Mouse (Mus musculus) spleen, postnatal 10 days (tissue): ENCODE measurements around the gene Eefsec.
A peak's percentile ranks its signal among the peaks of the same experiment; 100 is the strongest.

Source experiments
- DNase-seq, 2 experiments: peaks; one replicate each; pipeline ENCODE4 v3.0.0; 2021 to 2022; ENCODE audit warnings: low spot score in 2 of 2

Gene Eefsec

DNA sequence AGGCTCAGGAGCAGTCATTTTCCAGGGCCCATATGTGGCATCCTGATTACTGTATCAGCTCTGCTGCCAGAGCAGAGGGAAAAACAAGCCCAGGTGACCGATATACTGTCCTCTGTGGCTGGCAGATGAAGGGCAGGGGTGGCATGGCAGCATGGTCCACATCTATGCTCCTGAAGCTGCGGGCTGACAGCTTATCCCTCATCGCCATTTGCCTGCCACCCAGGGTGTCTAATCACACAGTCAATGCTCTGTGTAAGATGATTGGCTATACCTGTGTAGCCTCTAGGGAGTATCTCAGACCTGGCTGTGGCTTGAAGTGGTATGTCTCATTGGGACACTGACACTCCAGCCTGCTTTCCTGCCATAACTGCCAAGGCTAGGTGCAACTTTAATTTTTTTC, 180.3 kb downstream of the Eefsec start:
- DNase-seq = no peak

DNA sequence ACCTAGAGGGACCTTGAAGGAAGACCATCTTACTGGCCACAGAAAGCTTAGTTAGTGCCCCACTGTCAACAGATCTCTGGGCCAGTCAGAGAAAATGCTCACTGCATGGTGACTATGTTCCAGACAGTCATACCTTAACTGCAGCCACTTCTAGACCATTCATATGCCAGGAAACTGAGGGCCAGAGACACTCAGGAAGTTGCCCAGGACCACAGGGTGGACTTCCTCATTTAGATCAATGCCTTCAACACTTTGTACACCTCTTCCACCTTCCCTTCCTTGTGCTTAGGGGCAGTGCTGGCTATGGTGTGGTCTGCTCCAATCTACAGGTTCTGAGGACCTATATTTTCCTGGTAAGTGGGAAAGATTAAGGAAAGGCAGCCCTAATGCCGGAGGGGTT, 181.0 kb downstream of the Eefsec start:
- DNase-seq = no peak

DNA sequence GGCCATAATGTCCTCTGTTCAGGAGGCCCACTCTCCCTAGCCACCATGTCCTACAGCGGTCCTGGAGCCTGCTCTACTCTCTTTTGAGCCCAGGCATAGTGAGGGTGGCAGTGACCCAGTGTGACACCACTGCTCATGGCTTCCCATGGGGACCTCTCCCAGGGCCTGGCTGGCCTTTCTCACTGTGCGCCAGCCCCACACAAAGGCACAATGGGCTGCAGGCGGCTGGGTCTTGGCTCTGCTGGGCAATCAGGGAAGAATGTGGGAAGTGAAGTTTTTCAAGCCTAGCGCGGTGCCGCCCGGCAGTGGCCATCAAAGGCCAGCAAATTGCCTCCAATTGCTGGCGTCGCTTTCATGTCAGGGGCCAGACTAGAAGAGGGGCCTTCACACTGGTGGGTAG, 184.2 kb downstream of the Eefsec start:
- DNase-seq = no peak

DNA sequence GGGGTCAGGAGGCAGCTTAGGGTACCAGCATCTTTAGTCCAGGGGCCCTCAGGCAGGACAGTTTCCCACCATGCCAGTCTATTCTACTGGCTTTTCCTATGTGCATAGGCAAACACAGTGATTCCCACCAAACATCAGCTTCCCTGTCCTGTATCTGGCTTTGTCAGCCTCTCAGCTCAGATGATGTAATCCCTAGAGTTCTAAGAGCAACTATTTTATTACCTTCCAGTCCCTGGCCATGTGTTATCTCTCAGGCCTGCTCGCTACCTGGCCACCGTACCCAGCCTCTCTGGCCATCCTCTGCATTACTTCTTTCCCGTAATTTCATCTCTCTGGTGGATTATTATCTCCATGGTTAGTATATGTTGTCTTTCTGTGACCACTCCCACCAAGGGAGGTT, 185.7 kb downstream of the Eefsec start:
- no peak for DNase-seq

DNA sequence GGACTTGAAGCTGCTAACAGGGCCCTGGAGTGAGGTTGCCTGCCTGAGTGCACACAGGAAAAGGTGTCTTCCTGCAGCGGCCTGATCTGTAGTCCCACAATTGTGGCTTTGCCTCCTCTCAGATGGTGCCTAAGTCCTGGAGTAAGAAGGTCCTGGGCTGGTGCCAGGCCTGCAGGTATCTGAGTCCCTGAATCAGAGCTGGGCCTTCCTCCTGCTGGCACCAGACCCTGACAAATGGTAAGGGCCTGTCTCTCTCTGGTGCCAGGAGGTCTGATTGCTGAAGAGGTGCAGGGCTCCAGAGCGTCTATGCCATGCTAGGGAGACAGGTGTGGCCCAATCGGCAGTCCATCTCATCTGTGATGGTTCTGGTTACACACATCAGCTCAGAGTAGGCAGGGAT, 186.7 kb downstream of the Eefsec start:
- DNase-seq = no peak

DNA sequence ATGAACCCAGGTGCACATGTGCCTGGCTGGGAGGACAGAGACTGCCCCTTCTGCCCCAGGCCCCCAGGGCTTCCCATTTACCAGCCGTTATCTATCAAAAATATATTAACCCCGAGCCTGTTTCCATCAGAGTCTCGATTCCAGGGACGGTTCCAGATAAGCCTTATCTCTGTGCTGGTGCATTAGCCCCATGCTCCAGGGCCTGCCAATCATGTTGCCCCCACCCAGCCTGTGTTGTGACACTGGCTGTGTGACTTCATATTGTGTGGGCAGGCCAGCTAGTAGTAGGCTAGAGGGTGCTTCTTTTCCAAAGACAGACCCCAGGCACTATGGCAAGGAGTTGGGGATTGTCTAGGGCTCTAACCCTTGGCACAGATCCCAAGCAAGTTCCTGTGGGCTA, 190.9 kb downstream of the Eefsec start:
- DNase-seq = no peak

DNA sequence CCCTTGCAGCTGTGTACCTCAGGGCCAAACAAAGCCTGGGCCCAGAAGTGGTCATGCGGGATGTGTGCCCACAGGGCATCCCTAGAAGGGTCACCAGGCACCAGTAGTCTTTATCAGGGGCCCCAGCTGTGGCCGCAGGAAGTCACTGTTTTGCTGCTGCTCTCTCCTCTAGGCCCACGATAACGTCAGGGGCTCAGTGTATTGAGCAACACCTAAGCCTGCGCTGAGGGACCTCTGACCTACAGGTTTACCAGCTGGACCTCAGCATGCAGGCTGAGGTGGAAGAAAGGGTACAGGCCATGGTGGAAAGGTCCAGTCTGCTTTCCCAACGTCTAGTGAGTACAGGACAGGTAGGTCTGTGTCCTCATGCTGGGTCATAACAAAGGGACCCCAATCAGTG, 192.3 kb downstream of the Eefsec start:
- DNase-seq = no peak

DNA sequence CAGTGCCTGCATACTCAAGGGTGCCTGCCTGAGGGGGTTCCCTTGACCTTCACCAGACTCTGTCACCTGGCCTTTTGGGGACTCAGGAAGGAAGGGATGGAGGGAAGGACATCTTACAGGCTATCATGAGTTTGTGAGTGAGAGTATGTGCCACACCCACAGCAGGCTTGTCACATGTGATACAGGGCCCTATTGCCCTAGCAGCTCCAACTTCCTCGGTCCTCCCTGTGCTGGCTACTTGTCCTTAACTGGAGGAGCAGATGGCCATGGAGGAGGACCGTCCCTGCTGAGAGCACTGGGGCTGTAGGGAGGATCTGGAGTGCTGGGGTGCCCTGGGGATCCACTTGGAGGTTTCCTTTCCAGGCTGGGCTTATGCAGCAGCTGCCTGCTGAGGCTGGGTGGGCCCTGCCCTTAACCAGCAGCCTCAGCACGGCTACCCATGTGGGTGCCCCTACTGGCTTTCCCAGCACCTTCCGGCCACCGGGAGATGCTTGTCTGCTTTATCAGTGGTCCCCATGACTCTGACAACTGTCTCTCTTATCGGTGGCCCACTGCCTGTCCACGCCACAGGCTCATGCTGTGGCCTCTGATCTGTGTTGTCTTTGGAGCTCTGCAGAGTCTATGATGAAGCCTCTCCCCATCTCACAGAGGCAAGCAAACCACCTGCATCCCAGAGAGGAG, 194.4 kb downstream of the Eefsec start:
- peak in 1 of 2 experiments; percentile 26 for DNase-seq

DNA sequence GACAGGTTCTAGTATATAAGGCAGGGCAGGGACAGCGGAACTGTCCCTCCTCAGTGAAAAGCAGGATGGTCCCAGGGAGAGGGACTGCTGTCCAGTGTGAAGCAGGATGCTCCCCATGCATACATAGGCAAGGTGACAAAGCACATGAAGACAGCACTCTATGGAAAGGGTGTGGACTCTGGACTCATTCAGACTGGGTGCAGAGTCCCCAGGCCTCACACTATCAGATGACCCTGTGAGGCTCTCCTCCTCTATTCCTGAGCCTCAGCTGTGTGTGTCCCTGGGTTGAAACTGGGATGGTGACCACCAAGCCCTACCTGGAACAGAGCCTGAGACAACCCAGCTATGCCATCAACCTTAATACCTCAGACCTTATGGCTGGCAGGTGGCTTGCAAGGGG, 194.9 kb downstream of the Eefsec start:
- no peak for DNase-seq

DNA sequence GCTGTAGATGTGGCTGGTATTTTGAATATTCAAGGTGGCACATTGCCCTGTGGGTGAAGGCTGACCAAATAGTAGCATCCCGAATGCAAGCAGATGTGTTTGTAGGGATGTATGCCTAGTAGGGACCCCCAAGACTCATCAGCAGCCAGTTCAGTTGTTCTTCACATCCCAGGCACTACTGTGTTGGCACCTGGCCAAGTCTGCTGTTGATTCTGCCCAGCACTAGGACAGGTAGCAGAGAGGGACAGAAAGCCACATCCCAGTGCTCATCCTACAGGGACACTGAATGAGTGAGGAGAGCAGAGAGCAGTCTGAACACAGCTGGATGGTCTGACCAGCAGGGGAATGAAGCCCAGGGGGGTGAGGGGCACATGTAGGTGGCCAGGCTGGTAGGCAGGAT, 197.1 kb downstream of the Eefsec start:
- peak in 1 of 2 experiments; percentile 33 for DNase-seq

DNA sequence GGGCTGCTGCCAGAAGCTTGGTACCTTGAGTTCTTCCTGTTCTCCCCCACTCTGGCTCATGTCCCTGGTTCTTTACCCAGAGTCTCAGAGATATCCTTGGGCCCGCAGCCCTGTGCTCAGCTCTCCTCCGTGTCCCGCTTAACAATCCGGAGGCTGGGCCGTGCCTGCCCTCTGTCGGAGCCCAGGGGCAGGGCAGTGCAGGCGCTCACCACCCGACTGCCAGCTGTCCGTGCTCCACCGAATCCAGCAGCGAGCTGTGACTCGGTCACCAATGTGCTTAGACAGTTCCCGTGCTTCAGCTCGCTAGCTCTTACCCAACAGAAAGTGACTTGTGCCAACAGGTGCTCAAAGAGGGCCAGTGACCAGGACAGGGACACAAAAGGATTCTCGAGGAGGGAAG, 203.7 kb downstream of the Eefsec start:
- peak in 1 of 2 experiments; percentile 54 for DNase-seq

DNA sequence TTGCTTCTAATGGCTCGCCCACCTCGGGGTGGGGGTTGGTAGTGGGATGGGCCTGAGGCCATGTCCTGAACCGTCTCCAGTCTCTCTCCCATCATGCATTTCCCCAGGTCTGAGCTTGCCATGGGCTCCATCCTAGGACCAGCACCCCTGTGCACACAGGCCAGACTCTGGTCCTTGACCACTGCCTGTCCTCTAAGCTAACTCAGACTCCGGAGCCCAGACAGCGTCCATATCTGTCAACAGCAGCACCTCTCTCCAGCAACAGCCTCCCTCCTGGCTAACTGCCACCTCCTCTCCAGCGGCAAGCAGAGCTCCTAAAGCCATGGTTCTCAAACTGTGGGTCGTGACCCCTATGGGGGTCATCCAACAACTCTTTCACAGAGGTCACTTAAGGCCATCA, 209.8 kb downstream of the Eefsec start:
- no peak for DNase-seq

DNA sequence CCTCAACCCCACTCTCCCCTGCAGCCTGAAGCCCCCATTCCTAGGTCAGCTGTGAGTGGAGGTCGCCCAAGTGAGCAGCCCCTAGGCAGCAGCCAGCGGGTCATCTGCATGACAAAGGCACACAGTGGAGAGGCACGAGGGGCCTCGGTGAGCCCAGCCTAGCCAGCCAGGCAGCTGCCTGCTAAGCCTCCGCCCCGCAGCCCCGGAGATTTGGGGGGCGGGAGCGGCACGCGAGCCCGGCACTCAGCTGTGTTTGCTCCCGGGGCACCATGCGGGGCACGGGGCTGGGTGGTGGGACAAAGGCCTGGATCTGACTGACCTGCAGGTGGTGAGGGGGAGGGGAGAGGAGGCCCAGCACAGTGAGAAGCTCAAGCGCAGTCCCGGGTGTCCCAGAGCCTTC, 210.4 kb downstream of the Eefsec start:
- no peak for DNase-seq

DNA sequence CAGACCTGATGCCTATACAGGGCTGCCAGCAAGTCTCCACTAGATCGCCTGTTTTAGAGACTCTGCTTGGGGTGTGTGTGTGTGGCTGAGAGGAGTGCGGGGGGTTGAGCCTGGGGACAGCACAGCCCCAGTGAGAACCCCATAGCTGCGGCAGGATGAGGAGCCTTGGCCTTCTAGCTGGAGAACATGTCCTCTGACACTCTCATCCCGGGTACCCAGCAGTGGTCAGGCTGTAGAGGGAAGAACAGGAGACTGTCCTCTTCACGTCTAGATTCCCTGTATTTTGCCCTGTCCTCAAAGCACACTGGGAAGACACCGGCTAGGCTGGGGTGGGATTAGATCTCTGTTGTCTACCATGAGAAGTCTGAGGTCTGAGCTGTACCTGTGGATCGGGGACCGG, 210.9 kb downstream of the Eefsec start:
- DNase-seq = no peak

DNA sequence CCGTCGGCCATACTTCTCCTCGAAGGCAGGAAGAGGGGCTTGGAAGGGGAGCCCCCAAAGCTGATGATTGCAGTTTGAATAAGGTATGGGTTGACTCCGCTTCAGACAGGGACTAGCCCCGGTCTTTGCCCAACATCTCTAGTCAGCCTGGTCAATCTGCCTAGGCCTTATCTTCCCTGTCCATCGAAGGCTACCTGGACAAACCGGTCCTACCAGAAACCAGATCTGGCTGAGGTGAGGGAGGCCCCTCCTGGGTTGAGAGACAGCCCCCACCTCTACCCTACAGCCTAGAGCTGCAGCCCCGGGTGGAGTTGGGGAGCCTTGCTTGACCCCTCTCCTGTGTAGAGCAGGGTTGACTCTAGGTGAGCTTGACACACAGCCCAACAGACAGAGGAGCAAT, 212.3 kb downstream of the Eefsec start:
- DNase-seq = no peak

DNA sequence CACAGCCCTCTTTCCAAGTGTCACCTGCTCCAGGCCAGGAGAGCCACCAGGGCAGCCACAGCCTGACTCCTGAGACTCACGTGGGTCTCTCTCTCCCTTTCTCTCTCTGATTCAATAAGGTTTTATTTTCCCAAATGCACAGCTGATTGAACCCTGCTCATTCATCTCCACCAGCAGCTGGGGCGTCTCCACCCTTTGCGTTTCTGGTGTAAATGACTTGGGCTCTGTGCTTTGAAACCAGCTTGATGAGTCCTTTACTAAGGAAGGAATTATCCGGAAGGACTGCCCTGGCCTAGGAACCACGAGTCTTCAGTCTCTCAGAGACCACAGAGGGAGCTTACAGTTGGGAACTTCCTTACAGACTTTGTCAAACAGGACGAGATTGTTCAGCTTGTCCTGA, 214.1 kb downstream of the Eefsec start:
- no peak for DNase-seq

DNA sequence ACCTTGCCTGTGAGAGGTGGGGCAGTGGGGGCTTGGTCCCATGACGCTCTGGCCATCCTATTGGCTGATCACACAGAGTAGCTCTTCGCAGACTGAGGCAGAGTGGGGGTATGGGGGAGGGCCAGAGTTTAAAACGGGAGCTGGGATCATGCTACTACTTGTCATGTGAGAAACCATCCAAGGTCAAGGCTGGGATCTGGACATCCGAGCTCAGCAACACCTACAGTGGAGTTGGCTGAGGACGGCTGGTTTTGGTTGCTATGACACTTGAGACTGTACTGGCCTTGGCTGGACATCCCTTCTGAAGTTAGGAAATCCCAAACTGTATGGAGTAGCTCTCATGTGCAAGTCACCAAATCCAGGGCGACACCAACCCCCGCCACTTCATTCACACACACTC, 214.5 kb downstream of the Eefsec start:
- no peak for DNase-seq

DNA sequence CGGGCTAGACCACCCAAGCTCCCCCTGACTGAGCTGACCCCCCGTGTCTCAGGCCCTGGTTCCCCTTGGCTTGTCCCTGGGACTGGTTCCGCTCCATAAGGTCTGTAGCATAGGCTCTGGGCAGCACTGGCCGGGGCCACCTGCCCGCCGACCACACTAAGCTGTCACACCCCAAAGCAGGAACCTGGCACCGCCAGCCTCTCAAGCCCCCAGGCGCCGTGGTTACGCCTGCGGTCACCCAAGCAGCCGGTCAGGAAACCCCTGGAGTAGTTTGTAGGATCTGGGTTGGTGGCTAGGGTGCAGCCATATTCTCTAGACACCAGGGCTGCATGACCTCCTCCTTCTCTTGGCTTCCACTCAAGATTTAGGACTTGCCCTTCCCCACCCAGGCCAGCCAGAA, 217.1 kb downstream of the Eefsec start:
- no peak for DNase-seq

DNA sequence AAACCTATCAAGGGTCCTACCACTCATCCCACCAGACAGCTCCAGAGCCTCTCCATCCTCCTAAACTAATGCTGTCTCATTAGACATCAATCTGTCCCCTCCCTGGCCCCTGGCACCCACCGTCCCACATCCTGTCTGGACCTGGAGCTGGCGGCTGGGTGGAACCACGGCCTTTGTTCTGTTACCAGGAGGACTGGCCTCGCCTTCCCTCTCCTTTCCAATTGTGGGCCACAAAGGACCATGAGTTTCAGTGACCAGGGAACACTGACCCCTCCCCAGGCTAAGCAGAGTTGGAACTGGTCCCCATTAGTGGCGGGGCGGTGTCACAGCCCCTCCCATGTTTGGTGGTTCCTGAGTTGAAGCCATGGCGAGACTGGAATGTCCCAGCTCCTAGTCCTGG, 218.8 kb downstream of the Eefsec start:
- no peak for DNase-seq

DNA sequence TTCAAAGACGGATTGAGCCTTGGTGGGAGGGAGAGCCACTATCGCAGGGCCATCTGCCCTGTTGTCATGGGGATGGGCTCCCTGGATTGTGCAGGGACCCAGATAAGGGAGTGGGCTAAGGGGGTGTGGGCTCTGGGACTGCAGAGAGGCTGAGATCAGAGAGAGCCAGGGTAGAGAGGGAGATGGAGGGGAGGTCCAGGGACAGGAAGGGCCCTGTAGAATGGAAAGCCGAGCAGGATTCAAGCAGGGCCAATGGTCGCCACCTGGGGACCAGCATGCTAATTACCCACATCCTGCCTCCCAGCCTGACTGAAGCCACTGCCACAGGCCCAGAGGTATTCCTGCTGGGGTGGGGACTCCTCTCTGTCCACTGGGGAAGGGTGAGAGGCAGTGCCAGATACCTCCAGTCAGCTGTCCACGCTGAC, 219.8 kb downstream of the Eefsec start:
- DNase-seq = no peak

DNA sequence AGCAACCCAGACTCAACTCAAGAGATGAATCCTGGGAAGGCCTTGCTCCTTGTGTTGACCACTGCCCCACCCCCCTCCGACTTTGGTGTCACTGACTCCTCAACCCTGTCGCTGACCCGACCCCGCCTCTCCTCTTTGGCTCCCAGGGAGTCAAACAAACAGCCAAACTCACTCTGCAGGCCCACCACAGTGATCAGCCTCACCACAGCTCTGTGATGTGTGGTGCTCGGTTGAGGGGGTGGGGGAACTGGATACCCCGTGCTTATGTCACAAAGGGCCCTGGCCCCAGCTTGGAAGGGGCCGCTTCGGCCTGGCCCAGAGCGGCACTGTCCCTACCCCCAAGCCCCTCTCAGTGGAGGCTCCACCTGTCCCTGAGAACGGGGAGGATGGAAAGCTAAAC, 224.4 kb downstream of the Eefsec start, which contains the start of gene Dnajb8:
Dnajb8 (plus strand) TSS at position 301 of the 400 bp plus-strand sequence.
- no peak for DNase-seq

DNA sequence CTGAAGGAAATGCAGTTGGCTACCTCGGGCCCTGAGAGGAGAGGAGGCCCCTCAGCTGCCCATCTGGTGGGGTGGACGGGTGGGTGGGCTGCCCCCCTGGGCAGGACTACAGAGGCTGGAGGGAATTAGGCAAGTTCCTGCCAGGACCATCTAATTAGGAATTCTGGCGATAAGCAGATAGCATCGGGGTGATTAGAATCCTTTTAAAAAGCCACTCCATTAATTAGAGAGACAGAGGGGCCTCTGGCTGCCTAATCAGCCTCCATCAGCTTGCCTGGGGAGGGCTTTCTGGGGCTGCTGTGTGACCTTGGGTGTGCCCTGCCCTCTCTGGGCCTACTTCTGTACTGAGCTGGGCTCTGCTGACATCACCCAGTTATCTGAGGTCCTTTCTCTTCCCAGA, 227.2 kb downstream of the Eefsec start:
- no peak for DNase-seq

DNA sequence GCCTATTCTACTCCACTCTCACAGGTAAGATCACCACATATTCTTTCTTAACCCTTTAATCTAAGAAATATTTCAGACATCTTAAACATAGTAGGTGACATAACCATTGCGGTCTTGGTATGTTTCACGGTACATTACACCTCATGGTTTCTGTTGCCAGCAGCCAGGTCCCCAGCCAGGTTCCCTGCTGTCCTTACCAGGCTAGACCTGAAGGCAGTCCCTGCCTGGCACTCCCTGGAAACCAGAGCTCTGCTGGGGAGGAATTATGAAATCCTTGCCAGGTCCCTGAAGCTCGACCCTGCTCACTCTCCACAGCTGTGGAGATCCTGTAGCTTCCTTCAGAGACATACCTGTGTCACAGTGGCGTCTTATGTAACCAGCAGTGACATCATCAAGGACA, 230.1 kb downstream of the Eefsec start:
- no peak for DNase-seq

DNA sequence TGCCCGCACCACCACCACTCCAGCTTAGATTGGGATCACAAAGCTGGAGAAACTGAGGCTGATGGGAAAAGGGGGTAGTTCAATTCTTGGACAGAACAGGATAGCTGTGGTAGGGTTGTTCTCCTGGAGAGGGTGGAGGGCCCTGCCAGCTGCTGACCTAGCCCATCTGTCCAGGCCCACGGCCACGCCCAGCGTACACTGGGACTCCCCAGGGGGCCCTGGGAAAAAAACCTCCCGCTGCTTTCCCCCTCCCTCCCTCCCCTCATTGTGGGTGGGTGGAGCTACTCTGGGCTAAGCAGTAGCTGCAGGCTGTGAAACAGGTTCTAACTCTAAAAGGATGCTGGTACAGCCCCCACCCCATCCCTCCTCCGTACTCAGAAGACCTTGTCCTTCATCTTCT, 230.5 kb downstream of the Eefsec start:
- no peak for DNase-seq
